Mouse (Mus musculus) layer of hippocampus, postnatal 36 days (tissue): ENCODE measurements around the gene Eda. TPM values are rescaled to one million over a fixed set of nuclear protein-coding genes. Genes with fewer than 3 reads are reported as not detected.
"Not testable (repeated sequence)": the region's sequence is repeated elsewhere in the genome, so short reads cannot be mapped to it uniquely, and the experiment has no call there.

Experiments
- DNase-seq, 2 experiments: peaks; one replicate each; pipeline ENCODE4 v3.0.0; 2022
- microRNA-seq, 2 experiments: library from miRNA; unstranded; fragments of <30 nt; microRNA quantifications; one replicate each; pipeline ENCODE4 v1.2.0; 2021
- total RNA-seq, 2 experiments: library from RNA; stranded (reverse); gene quantifications; 2 replicates each; pipeline ENCODE4 v1.2.3; 2021

Gene Eda
- total RNA-seq, 2 experiments from 2014 or later: 4.9 to 5.4 TPM

- DNase-seq: no peak
These were observed 433.8 kb downstream of the Eda start for GRCm38 (mm10) chrX:100409245-100409644.

GRCm38 (mm10) chrX:100428693-100429092 is 453.3 kb downstream of the Eda start, which contains the start of gene Otud6a:
Gene Otud6a (plus strand): TSS chrX:100429013.
- no peak for DNase-seq

- DNase-seq: no peak
These were observed 456.9 kb downstream of the Eda start for GRCm38 (mm10) chrX:100432311-100432710.

- DNase-seq: not testable (repeated sequence)
These were observed 467.2 kb downstream of the Eda start, which contains the start of gene Awat2 for GRCm38 (mm10) chrX:100442617-100443016. Gene Awat2 (minus strand): TSS chrX:100442717.

- DNase-seq: no peak
These were observed 468.1 kb downstream of the Eda start for GRCm38 (mm10) chrX:100443532-100443931.

Small RNA genes lying within 50 kb of the gene (microRNA-seq; reads per million reads assigned to microRNA genes)
- gene Mir676: 2,159 to 2,743 reads per million in 2 experiments

Other genes starting within 250 kb of the Eda start
- 10 to 100 TPM; 31.9 to 32.6 TPM for gene Tmem28, start 154.6 kb upstream of the Eda start, total RNA-seq